Mouse (Mus musculus) cerebellum, postnatal 10 days (tissue): ENCODE results near the gene Nubp2.

Experiments
- DNase-seq, 2 experiments: peaks; one replicate each; pipeline ENCODE4 v3.0.0; 2021; ENCODE audit warnings: mixed read lengths in 2 of 2

The Nubp2 gene

DNA sequence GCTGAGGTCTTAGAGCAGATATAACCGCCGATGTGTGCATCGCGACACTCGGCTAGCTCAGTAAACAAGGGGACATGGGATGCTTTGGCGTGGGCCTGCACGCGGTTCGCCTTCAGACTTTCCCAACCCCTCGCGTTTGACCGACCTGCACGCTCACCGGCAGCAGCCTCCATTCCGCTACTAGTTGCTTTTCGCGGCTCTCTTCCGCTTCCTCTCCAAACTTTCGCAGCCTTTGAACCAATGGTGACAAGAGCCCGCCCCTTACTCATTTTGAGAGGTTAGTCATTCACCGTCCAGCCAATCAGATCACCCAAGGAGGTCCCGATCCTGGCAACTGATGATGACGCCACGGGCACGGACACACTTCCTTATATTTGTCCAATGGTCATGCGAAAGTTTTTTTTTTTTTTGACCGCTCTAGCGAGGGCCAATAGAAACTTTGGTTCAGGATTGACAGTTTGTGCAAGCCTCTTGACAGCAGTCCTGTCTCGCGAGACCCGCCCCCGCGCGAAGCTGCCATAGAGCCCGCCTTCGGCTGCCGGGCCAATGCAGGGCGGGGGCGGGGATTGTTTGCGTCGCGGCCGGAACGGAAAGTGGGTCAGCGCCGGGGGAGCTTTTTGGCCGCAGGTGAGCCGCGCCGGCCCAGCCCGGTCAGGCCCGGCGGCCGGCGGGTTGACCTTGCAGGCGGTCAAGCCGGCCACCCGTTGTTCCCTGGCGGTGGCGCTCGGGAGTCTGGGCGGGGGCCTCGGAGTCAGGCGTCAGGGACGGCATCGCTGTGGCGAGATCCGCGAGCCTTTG lies at the start of gene Nubp2, which contains the start of gene Spsb3:
TSS of gene Nubp2 (minus strand) at position 216 of the 798 bp plus-strand sequence.
TSS of gene Spsb3 (plus strand) at position 510 of the 798 bp plus-strand sequence.
- DNase-seq: peak; percentile 99 to 100

DNA sequence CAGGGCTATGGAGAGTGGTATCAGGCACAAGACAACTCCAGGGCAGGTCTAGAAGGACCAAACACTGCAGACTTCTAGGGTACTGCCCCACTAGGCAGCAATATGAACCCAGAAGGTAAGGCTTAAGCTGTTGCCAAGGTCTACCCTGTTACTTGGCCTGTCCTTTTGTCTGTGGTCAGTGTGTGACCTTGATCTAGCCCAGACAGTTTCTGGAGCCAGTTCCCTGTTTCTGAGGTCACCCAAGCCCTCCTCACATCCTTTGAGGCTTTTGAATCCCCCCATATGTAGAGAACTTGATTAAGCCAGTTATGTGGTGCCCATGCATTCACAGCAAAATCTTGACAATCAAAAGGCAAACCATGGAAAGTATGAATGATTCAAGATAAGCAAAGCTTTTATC lies 49.5 kb upstream of the Nubp2 start:
- DNase-seq: no peak

DNA sequence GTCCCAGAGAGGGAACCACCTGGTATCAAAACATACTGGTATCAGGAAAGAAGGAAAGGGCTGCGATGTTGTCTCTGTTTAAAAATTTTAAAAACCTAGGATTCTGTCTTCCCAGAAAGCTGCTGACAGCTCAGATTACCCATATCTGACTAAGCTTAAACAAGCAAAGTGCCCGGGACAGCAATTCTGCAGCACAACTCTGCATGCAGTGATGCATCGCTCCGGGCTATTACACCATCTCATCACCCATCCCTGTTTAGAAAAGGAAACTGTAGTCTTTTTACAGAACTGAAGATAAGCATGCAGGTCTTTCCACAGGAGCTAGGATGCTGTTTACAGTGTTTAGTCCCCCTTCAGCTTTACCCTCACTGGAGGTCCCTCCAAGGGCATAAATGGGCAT lies 48.8 kb upstream of the Nubp2 start:
- DNase-seq: no peak

- DNase-seq: no peak
Measured at GRCm38 (mm10) chr17:24933163-24933562, 47.0 kb upstream of the Nubp2 start.

- no peak for DNase-seq
Measured at GRCm38 (mm10) chr17:24932431-24932830, 46.3 kb upstream of the Nubp2 start.

GRCm38 (mm10) chr17:24929506-24929905 lies 43.4 kb upstream of the Nubp2 start:
- DNase-seq: no peak

DNA sequence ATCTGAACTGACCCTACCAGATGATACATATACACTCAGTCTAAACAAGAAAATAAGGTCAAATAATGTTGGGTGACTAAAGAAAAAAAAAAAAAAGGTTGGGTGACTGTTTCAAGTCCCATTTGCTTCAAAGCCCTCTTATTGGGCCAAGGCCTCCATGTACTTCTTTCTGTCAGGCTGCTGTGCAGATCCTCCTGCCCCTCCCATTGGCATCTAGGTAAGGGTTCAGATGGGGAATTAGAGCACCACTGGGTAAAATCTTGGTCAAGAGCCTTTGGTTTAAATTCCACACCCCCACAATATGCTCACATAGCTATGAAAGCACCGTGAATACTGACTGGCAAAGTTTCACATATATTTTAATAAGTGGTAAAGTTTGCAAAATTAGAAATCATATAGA lies 37.1 kb upstream of the Nubp2 start:
- DNase-seq: no peak

- no peak for DNase-seq
Measured at GRCm38 (mm10) chr17:24913984-24914383, 27.8 kb upstream of the Nubp2 start.

GRCm38 (mm10) chr17:24907591-24907990 lies 21.4 kb upstream of the Nubp2 start:
- DNase-seq: no peak

GRCm38 (mm10) chr17:24903767-24904166 lies 17.6 kb upstream of the Nubp2 start:
- DNase-seq: no peak

DNA sequence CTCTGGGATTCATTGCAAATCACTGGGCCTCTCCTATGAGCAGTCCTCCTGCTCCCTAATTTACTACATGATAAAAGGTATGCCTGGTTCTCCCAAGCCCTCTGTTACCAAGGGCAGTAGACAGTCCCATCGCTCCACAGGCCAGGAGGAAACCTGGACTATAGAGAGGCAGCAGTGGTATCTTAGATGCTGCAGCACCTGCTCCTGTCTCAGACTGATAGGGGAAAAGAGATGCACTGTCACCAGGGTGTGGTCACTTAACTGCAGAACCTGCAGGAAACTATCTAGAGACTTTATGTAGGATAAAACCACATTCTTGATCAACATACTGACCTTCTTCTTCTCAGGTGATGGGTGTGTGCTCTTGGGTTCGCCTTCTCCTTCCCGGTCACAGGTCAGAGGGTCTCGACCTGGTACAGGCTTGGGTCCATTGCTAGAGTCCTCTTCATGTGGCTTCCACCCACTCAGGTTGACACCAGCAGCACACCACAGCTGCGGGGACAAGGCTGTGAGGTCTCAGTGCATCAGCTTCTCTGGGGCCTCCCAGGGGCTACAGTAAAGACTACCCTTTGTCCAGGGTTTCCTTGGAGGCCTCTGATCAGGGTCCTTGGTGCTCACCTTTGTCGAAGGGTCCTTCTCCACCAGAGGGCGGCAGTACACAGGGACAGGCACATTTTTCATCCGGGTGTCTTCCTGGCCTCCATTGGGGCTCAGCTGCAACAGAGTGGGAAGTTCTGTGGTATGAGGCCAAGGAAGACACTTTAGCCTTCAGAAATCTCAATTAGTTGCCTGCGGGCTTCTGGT lies 16.7 kb upstream of the Nubp2 start:
- peak; percentile 64 to 72 for DNase-seq

DNA sequence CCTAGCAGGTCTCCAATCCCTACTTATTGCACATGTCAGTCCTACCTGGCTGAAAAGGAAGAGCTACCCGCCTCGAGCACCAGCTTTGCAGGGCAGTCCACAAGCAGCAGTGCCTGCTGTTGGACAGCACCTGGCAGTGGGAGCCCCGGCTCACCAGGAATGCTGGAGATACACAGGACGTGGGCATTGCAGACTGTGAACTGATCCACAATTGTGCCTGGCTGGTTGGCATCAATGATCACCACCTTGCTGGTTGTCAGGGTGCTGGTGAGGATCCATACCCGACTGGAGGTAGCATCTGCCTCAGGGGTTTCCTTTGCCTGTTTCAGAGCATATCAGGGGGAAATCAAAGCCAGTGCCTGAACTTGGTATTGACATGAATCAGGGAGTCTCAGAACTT lies 16.0 kb upstream of the Nubp2 start:
- no peak for DNase-seq

DNA sequence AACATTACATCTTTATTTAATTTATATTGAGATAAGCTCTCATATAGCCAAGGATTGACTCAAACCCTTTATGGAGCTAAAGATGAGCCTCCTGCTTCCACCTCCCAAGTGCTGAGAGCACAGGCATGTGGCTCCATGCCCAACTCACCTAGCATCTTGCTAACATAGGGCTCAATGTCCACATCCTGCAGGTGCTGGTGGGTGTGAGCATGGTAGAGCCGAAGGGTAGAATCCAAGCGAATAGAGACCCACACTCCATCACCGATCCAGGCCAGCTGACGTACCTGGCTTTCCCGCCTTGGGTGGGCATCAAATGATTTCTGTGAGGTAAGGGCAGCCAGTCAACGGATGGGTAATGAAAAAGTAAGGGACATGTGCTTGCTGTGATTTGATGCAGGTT lies 13.9 kb upstream of the Nubp2 start:
- no peak for DNase-seq

DNA sequence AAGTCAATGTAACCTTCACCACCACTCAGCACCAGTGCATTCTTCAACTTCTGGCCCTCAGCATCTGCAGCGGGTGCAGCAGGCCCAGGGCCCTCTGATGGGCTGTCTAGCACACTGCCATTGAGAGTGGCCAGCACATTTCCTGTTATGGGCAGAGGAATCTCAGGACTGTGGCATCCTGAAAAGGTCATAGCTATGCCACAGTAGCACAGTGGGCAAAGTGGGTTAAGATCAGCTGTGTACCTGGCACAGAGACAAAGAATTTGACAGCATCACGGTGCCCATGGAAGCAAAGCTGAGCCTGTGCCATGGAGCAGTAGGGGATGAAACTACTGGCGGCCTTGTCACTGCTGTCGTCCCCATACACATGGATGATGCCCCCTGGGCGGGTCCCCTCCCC lies 13.0 kb upstream of the Nubp2 start:
- DNase-seq: no peak

DNA sequence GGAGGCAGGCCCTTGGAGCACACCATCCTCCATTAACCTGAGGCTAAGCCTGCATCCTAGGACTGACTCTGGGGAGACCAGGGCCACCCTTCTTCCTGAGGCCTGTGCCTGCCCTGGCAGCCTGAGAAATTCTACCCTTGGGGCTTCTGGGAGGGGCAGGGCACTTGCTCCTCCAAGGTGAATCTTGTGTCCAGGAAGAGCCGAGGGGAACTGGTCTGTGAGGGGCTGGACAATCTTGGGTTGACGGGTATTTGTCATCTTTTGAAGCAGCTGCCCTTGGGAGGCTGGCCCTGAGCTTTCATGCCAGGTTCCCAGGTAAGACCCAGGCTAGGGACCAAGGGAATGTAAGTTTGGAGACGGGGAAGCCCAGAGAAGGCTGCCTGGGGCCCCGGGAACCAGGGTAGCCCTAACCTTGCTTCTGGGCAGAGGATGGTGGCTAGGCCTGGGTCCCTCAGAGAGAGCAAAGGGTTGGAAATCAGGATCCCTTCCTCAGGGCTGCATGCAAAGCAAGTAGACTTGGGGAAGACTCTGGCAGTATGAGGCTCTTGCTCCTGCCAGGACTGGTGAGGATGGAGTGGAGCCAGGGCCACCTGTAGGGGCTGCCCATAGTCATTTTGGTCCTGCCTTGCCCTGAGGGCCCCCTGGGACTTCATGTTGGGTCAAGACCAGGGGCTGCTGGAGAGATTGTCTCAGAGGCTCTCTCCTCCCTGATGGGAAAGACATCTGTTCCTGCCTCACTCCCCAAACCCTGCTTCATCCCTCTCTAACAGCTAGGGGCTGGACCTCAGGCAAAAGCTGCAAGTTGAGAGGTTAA lies 12.1 kb upstream of the Nubp2 start:
- DNase-seq: peak in 1 of 2 experiments; percentile 57

- no peak for DNase-seq
Measured at GRCm38 (mm10) chr17:24897600-24897999, 11.5 kb upstream of the Nubp2 start.

DNA sequence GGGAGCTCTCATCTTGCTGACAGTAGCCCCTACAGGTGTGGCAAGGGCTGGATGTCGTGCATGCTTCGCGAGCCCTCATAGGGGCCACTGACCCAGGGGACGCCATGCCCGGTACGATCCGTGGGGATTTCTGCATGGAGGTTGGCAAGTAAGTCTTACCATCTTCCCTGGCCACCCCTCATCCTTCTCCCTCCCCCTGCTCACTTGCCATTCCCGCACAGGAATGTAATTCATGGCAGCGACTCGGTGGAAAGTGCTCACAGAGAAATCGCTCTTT lies 10.8 kb upstream of the Nubp2 start:
- peak in 1 of 2 experiments; percentile 48 for DNase-seq

DNA sequence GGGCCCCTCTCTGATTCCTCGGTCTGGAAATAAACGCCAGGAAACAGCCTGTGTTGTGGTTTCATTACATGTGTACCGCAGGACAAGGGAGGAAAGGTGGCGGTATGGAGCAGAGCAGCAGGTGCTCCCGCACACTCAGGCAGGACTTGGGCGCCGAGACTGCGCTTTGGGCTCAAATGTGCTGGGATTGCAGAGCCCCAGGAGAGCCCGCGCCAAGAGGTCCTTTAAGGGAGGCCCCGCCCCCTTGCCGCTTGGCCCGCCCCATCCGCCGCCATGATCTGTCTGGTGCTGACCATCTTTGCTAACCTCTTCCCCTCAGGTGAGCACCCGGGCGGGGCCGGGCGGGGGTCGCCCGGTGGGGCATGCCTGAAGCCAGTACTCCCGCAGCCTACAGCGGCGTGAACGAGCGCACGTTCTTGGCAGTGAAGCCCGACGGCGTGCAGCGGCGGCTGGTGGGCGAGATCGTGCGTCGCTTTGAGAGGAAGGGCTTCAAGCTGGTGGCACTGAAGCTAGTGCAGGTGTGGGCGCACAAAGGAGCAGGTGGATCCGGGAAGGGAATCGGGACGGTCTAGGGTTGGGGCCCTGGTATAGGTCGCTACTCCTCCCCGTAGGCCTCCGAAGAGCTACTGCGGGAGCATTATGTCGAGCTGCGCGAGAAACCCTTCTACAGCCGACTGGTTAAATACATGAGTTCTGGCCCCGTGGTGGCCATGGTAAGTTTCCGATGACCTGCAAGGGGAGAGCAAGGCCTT lies 10.3 kb upstream of the Nubp2 start, which contains the start of gene Nme3:
TSS of gene Nme3 (plus strand) at position 260 of the 752 bp plus-strand sequence.
- DNase-seq: peak; percentile 85 to 89

GRCm38 (mm10) chr17:24895571-24896240 lies 9.6 kb upstream of the Nubp2 start:
- peak; percentile 37 to 48 for DNase-seq

- peak; percentile 89 to 90 for DNase-seq
Measured at GRCm38 (mm10) chr17:24894995-24895547, 8.9 kb upstream of the Nubp2 start, which contains the start of the genes Eme2 and Mrps34. Gene Eme2, minus strand, starts transcription at chr17:24895087. Gene Mrps34, plus strand, starts transcription at chr17:24895116.
